Mouse (Mus musculus): ENCODE results near the gene Ppp4c. TPM values are rescaled to one million over a fixed set of nuclear protein-coding genes. Genes with fewer than 3 reads are reported as not detected.

Ppp4c gene
- polyA plus RNA-seq, 1 experiment from 2014 or later, result 374 TPM

- peak overlapping the region; percentile 78 for H3K9ac ChIP-seq (replicated peaks; ENCODE audit: low read length)
- no peaks in the 10 kb centered on the region for H3K36me3 ChIP-seq (replicated peaks; ENCODE audit: control insufficient read depth, insufficient read depth, low read depth, low read length)
- ATAC-seq (replicated peaks; ENCODE audit: insufficient number of reproducible peaks, low FRiP score, low TSS enrichment, low read depth) (peak; percentile 94), DNase-seq (ENCODE audit: low spot score) (peak; percentile 93)
- no peaks in the 10 kb centered on the region for H3K9me3 ChIP-seq (replicated peaks; ENCODE audit: control insufficient read depth, low read length)
- WGBS, result 0% methylated on average over 41 of the region's 43 CpGs
- H3K4me3 ChIP-seq (ENCODE audit: low read depth, low read length), result peak overlapping the region; percentile 64
- no peak overlapping the region; the same call in 1 of the 2 replicates for H3K27ac ChIP-seq (replicated peaks; ENCODE audit: low read depth, low read length)
- H3K4me1 ChIP-seq (ENCODE audit: control insufficient read depth, insufficient read depth, low read length), result peaks cover 2% of the 10 kb centered on the region; the same call in 1 of the 2 replicates
- no peaks in the 10 kb centered on the region for H3K27me3 ChIP-seq (ENCODE audit: control insufficient read depth, insufficient read depth, low read length)
- peak overlapping the region; percentile 78 for H3K4me2 ChIP-seq (ENCODE audit: low read depth, low read length)
Observed at GRCm38 (mm10) chr7:126808703-126809455, 16.6 kb upstream of the Ppp4c start.

- ATAC-seq (replicated peaks; ENCODE audit: insufficient number of reproducible peaks, low FRiP score, low TSS enrichment, low read depth) (no peak), DNase-seq (ENCODE audit: low spot score) (no peak)
- H3K9ac ChIP-seq (replicated peaks; ENCODE audit: low read length), result peak overlapping the region; percentile 78
- H3K4me2 ChIP-seq (ENCODE audit: low read depth, low read length), result no peak overlapping the region
- no peak overlapping the region for H3K27ac ChIP-seq (replicated peaks; ENCODE audit: low read depth, low read length)
- H3K36me3 ChIP-seq (replicated peaks; ENCODE audit: control insufficient read depth, insufficient read depth, low read depth, low read length), result no peaks in the 10 kb centered on the region
- H3K9me3 ChIP-seq (replicated peaks; ENCODE audit: control insufficient read depth, low read length), result no peaks in the 10 kb centered on the region
- peaks cover 2% of the 10 kb centered on the region; the same call in 1 of the 2 replicates for H3K4me1 ChIP-seq (ENCODE audit: control insufficient read depth, insufficient read depth, low read length)
- H3K4me3 ChIP-seq (ENCODE audit: low read depth, low read length), result no peak overlapping the region
- no peaks in the 10 kb centered on the region for H3K27me3 ChIP-seq (ENCODE audit: control insufficient read depth, insufficient read depth, low read length)
- 76% methylated on average over 4 of the region's 4 CpGs for WGBS
Observed at GRCm38 (mm10) chr7:126807405-126807804, 15.1 kb upstream of the Ppp4c start.

GRCm38 (mm10) chr7:126806956-126807355 lies 14.7 kb upstream of the Ppp4c start:
- Histone ChIP-seq H3K27me3 (ENCODE audit: control insufficient read depth, insufficient read depth, low read length) (no peaks in the 10 kb centered on the region), H3K27ac (replicated peaks; ENCODE audit: low read depth, low read length) (no peak overlapping the region), H3K9me3 (replicated peaks; ENCODE audit: control insufficient read depth, low read length) (no peaks in the 10 kb centered on the region), H3K36me3 (replicated peaks; ENCODE audit: control insufficient read depth, insufficient read depth, low read depth, low read length) (no peaks in the 10 kb centered on the region), H3K4me3 (ENCODE audit: low read depth, low read length) (no peak overlapping the region), H3K9ac (replicated peaks; ENCODE audit: low read length) (no peak overlapping the region), H3K4me2 (ENCODE audit: low read depth, low read length) (no peak overlapping the region), H3K4me1 (ENCODE audit: control insufficient read depth, insufficient read depth, low read length) (peaks cover 2% of the 10 kb centered on the region; the same call in 1 of the 2 replicates)
- 87% methylated on average over 6 of the region's 6 CpGs for WGBS
- ATAC-seq (replicated peaks; ENCODE audit: insufficient number of reproducible peaks, low FRiP score, low TSS enrichment, low read depth) (no peak), DNase-seq (ENCODE audit: low spot score) (no peak)

GRCm38 (mm10) chr7:126803751-126804150 lies 11.5 kb upstream of the Ppp4c start:
- Histone ChIP-seq H3K9ac (replicated peaks; ENCODE audit: low read length) (no peak overlapping the region), H3K27me3 (ENCODE audit: control insufficient read depth, insufficient read depth, low read length) (no peaks in the 10 kb centered on the region), H3K4me2 (ENCODE audit: low read depth, low read length) (no peak overlapping the region), H3K4me3 (ENCODE audit: low read depth, low read length) (no peak overlapping the region), H3K36me3 (replicated peaks; ENCODE audit: control insufficient read depth, insufficient read depth, low read depth, low read length) (no peaks in the 10 kb centered on the region), H3K9me3 (replicated peaks; ENCODE audit: control insufficient read depth, low read length) (no peaks in the 10 kb centered on the region), H3K4me1 (ENCODE audit: control insufficient read depth, insufficient read depth, low read length) (peaks cover 2% of the 10 kb centered on the region; the same call in 1 of the 2 replicates), H3K27ac (replicated peaks; ENCODE audit: low read depth, low read length) (no peak overlapping the region)
- no peak for DNase-seq (ENCODE audit: low spot score)
- no peak for ATAC-seq (replicated peaks; ENCODE audit: insufficient number of reproducible peaks, low FRiP score, low TSS enrichment, low read depth)

GRCm38 (mm10) chr7:126803181-126803580 lies 10.9 kb upstream of the Ppp4c start:
- H3K4me2 ChIP-seq (ENCODE audit: low read depth, low read length), result no peak overlapping the region
- H3K36me3 ChIP-seq (replicated peaks; ENCODE audit: control insufficient read depth, insufficient read depth, low read depth, low read length), result no peaks in the 10 kb centered on the region
- 86% methylated on average over 6 of the region's 6 CpGs for WGBS
- no peak for DNase-seq (ENCODE audit: low spot score)
- H3K9ac ChIP-seq (replicated peaks; ENCODE audit: low read length), result no peak overlapping the region
- H3K27ac ChIP-seq (replicated peaks; ENCODE audit: low read depth, low read length), result no peak overlapping the region
- no peak overlapping the region for H3K4me3 ChIP-seq (ENCODE audit: low read depth, low read length)
- ATAC-seq (replicated peaks; ENCODE audit: insufficient number of reproducible peaks, low FRiP score, low TSS enrichment, low read depth), result no peak
- H3K4me1 ChIP-seq (ENCODE audit: control insufficient read depth, insufficient read depth, low read length), result peaks cover 2% of the 10 kb centered on the region; the same call in 1 of the 2 replicates
- H3K27me3 ChIP-seq (ENCODE audit: control insufficient read depth, insufficient read depth, low read length), result no peaks in the 10 kb centered on the region
- H3K9me3 ChIP-seq (replicated peaks; ENCODE audit: control insufficient read depth, low read length), result no peaks in the 10 kb centered on the region

GRCm38 (mm10) chr7:126802134-126802889 lies 10.0 kb upstream of the Ppp4c start:
- no peaks in the 10 kb centered on the region for H3K36me3 ChIP-seq (replicated peaks; ENCODE audit: control insufficient read depth, insufficient read depth, low read depth, low read length)

GRCm38 (mm10) chr7:126801057-126801422 lies 8.7 kb upstream of the Ppp4c start:
- ATAC-seq (replicated peaks; ENCODE audit: insufficient number of reproducible peaks, low FRiP score, low TSS enrichment, low read depth), result no peak
- Histone ChIP-seq H3K27me3 (ENCODE audit: control insufficient read depth, insufficient read depth, low read length) (no peaks in the 10 kb centered on the region), H3K36me3 (replicated peaks; ENCODE audit: control insufficient read depth, insufficient read depth, low read depth, low read length) (peaks cover 6% of the 10 kb centered on the region), H3K4me2 (ENCODE audit: low read depth, low read length) (no peak overlapping the region), H3K9me3 (replicated peaks; ENCODE audit: control insufficient read depth, low read length) (no peaks in the 10 kb centered on the region), H3K9ac (replicated peaks; ENCODE audit: low read length) (peak overlapping the region; percentile 25), H3K4me3 (ENCODE audit: low read depth, low read length) (no peak overlapping the region), H3K27ac (replicated peaks; ENCODE audit: low read depth, low read length) (no peak overlapping the region), H3K4me1 (ENCODE audit: control insufficient read depth, insufficient read depth, low read length) (peaks cover 3% of the 10 kb centered on the region)
- WGBS, result 95% methylated on average over 16 of the region's 16 CpGs
- DNase-seq (ENCODE audit: low spot score), result no peak

More at GRCm38 (mm10) chr7:126802134-126802889, 10.0 kb upstream of the Ppp4c start:
- H3K9me3 ChIP-seq (replicated peaks; ENCODE audit: control insufficient read depth, low read length), result no peaks in the 10 kb centered on the region
- H3K4me3 ChIP-seq (ENCODE audit: low read depth, low read length), result no peak overlapping the region
- H3K4me2 ChIP-seq (ENCODE audit: low read depth, low read length), result no peak overlapping the region
- ATAC-seq (replicated peaks; ENCODE audit: insufficient number of reproducible peaks, low FRiP score, low TSS enrichment, low read depth) (no peak), DNase-seq (ENCODE audit: low spot score) (no peak)
- 83% methylated on average over 11 of the region's 11 CpGs for WGBS
- no peaks in the 10 kb centered on the region for H3K27me3 ChIP-seq (ENCODE audit: control insufficient read depth, insufficient read depth, low read length)
- no peak overlapping the region for H3K27ac ChIP-seq (replicated peaks; ENCODE audit: low read depth, low read length)
- H3K9ac ChIP-seq (replicated peaks; ENCODE audit: low read length), result no peak overlapping the region
- H3K4me1 ChIP-seq (ENCODE audit: control insufficient read depth, insufficient read depth, low read length), result peaks cover 2% of the 10 kb centered on the region

Measured in embryonic facial prominence, embryonic 11.5 days (tissue).